Mouse (Mus musculus) CH12F3 (cell line): Measurements from ENCODE around the gene Stx5a.

ENCODE experiments used
- in situ Hi-C: fragments of 300-500 bp; cut with MboI; formaldehyde crosslinking; loops from 2 replicates; pipeline ENCODE4 v1.14.3; 2020; ENCODE audit warnings: low sequenced_read_pairs

Gene Stx5a

DNA sequence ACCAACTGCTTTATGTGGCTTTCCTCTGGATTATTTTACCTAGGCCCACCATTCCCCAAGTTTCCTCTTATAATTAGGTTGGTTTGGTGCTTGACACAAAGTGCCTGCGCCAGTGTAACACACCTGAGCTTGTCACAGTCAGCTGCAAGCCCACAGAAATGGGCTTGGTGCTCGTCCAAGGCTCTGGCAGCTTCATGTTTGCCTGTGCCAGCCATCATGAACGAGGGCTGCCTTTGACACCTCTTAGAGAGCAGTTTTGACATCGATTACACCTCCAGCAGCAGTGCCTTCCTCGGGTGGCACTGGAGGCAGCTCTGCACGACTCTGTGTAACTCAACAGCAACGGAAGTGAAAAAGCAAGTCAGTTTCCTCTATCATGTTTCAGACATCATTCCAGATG is 49.0 kb downstream of the Stx5a start:
- in situ Hi-C loops: no loop called here

DNA sequence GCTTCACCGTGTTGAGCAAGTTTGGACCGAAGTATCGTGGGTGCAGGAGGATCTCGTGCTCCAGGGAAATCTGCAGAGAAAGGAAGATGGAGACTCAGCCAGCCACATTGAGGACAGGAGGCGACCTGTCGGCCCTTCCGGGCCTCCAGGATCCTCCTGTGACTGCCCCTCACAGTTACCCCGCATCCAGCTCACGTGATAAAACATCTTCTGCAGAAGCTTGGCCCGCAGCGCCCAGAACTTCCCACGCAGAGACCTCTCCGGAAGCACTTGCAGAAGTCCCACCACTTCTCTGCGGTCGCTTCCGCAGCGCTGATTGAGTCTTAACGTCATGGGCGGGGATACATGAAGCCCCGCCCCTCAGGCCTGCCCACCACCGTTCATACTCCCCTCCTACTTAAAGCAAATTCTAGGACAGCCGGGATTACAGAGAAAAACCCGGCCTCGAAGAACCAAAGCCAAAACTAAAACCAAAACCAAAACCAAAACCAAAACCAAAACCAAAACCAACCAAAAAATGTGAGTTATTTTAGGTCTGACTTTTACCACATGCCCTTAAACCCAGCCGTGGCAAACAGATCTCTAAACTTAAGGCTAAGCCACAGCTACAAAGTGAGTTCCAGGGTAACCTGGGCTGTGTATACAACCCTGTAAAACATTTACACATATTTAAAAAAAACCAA is 57.2 kb downstream of the Stx5a start, which contains the start of gene Polr2g:
Gene Polr2g, minus strand, starts transcription at position 314 of the 683 bp plus-strand sequence.
- in situ Hi-C loops: no loop called here

DNA sequence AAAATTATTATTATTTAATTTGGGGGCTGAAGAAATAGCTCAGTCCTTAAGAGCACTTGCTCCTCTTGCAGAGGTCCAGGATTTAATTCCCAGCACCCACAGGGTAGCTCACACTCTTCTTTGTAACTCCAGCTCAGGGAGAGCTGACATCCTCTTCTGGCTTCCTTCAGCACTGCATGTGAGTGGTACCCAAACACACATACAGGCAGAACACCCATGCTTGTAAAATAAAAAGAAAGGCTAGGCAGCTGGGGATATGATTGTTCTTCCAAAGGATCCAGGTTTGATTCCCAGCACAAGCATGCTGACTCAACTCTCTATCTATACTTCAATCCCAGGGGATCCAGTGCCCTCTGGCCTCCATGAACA is 57.7 kb downstream of the Stx5a start:
- in situ Hi-C loops: no loop called here

DNA sequence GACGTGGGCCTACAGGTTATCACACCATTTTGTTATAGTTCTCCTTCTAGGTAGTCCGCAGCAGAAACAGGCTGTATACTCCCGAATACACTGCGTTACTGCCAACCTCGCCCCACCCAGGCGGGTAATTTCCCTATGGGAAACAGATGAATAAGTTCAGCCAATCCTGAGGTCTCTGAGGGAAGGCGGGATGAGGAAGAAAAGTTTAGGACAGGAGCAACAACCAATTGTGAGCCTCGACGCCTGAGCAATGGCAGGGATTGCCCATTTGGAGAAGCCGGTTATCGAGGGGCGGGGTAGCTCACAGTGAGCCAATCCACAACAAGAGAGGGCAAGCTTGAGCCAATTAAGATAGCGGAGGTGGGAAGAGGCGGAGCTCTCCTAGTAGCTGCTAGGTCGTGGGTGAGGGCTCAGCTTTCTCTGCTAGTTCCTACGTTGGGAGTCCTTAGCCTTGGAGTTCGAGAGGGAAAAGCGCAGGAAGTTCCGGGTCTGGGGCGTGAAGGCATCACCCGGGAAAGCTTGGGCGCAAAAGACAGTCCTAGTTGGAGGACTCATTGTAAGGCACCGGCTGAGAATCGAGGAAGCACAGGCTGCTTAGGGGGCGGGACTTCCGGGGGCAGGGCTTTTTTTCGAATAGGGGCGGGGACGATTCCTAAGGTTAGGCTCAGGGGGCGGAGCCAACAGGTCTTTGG is 61.1 kb downstream of the Stx5a start, which contains the start of gene Zbtb3:
Gene Zbtb3, plus strand, starts transcription at position 426 of the 692 bp plus-strand sequence.
- in situ Hi-C loops: no loop called here

DNA sequence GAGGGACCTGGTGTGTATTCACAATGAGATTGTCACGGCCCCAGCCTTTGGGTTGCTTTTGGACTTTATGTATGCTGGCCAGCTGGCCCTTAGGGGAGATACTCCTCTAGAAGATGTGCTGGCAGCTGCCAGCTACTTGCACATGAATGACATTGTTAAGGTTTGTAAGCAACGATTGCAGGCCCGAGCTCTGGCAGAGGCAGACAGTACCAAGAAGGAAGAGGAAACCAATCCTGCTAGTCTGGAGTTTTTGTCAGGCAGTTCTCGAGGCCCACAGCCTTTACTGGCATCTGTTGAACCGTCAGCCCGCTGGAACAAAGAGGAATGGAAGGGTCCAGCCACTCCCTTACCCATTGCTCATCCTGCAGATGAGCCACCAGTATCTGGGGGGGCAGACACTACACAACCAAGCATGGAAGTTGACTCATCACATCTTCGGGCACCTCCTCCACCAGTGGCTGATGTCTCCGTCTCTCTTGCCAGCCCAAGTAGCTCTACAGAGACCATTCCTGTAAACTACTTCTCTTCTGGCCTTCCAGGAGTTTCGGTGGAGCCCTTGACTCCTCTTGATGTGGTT is 62.1 kb downstream of the Stx5a start:
- in situ Hi-C loops: no loop called here

DNA sequence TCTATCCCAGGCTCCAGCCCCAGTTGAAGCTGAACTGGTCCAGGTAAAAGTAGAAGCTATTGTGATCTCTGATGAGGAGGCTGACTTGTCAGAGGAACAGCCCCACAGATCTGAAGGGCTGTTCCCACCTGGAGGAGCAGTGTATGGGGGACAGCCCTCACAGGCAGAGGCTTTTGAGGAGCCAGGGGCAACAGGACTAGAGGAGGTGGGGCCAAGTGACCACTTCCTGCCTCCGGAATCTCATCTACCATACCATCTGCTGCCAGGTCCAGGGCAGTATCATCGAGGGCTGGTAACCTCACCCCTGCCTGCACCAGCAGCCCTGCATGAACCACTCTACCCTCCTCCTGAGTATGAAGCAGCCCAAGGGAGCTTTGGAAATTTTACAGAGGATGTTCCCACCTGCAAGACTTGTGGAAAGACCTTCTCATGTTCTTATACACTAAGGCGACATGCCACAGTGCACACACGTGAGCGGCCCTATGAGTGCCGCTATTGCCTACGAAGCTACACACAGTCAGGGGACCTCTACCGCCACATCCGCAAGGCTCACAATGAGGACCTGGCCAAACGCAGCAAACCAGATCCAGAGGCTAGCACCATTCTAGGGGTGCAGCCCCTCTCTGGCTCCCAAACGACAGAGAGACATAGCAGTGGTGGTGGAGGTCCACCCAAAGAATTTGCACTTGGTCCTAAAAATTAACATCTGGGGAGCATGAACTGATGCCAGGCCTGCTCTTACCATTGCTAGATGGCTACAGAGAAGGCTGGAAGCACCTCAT is 62.9 kb downstream of the Stx5a start:
- in situ Hi-C loops: no loop called here
